Mouse (Mus musculus) neural tube, embryonic 10.5 days (tissue): ENCODE data around the gene Cdc42bpa.

Experiments
- DNase-seq: peaks from one replicate; pipeline ENCODE4 v3.0.0-alpha.2; 2017; ENCODE audit warnings: low spot score; ENCODE audit errors: extremely low spot score

The Cdc42bpa gene

GRCm38 (mm10) chr1:180191112-180191511, 230.8 kb downstream of the Cdc42bpa start:
- DNase-seq = no peak

- no peak for DNase-seq
Observed at GRCm38 (mm10) chr1:180191651-180192220, 231.5 kb downstream of the Cdc42bpa start.

- DNase-seq = no peak
Observed at GRCm38 (mm10) chr1:180192866-180193265, 232.6 kb downstream of the Cdc42bpa start.

GRCm38 (mm10) chr1:180193391-180193935, 233.2 kb downstream of the Cdc42bpa start:
- DNase-seq = no peak

DNA sequence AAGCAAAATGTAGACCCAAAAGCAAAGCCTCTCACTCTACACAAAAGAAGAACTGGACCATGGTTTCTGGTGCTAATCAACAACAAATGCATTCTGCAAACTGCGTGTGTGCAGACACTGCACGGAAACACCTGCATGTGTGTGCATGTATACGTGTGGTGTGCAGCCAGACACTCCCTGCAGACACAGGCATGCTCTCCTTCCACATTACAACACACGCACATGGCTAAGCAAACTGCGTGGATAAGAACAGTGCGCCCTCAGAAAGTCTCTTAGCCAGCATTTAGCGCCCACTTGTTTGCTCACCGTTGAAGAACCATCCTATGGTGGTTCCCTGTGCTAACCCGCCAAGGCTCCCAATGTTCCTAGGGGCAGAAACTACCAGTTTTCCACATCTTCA, 233.8 kb downstream of the Cdc42bpa start:
- no peak for DNase-seq

GRCm38 (mm10) chr1:180194781-180195471, 234.7 kb downstream of the Cdc42bpa start:
- peak; percentile 23 for DNase-seq

GRCm38 (mm10) chr1:180195703-180196381, 235.6 kb downstream of the Cdc42bpa start:
- peak; percentile 94 for DNase-seq

GRCm38 (mm10) chr1:180196508-180196907, 236.2 kb downstream of the Cdc42bpa start:
- DNase-seq = no peak

DNA sequence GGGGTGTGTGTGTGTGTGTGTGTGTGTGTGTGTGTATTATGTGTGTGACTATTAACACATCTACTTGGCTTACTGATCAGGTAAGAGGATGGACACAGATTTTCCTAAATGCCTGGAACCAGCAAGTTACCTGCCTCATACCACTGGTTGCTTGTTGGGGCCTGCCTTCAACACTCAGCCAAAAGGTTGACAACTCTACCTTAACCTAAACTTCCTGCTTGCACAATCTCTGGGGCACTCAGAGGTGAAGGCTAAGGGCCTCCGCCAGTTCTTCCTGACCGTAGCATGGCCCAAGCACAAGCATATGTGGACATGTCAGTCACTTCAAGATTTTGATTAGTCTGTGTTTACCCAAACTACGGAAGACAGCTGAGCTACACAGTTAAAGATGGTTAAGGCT, 237.7 kb downstream of the Cdc42bpa start:
- no peak for DNase-seq

- DNase-seq = no peak
Observed at GRCm38 (mm10) chr1:180198959-180199714, 238.9 kb downstream of the Cdc42bpa start, which contains the start of gene Coq8a. Coq8a (minus strand) TSS chr1:180199602.

GRCm38 (mm10) chr1:180199715-180200050, 239.4 kb downstream of the Cdc42bpa start:
- DNase-seq = no peak

DNA sequence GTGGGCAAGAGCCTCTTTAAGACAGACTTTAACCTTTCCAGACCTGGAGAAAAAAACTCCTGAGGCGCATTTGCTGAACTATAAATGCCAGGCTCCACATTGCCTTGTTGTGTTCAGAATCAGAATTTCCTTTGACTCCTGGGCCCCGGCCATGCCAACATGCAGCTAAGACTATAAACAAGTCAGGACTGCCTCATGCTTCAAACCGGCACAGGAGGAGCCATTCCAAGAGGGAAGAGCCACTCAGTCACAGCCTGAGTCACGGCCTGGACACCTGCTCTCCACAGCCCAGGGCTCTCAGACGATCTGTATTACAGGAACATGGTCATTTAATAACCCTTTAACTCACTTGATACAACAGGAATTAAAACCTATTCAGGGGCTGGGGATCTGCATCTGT, 240.4 kb downstream of the Cdc42bpa start:
- no peak for DNase-seq

- DNase-seq = no peak
Observed at GRCm38 (mm10) chr1:180208370-180208769, 248.1 kb downstream of the Cdc42bpa start.

DNA sequence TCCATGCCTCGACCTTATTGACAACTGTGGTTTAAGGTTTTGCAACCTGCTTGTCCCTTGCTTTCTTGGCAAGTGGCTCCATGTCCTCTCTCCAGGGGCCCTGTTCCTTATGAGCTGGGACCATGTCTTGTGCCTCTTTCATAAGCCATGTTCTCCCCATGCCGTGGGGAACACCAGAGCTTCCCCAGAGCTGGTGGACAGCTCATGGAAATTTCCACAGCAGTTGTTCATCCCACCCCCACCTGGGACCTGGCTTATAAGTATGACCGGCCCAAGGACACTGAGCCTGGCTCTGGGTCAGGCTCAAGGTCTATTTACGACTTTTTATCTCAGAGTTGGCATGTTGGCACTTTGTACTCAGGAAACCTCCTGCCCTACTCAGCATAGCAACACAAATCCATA, 249.8 kb downstream of the Cdc42bpa start:
- DNase-seq = no peak

DNA sequence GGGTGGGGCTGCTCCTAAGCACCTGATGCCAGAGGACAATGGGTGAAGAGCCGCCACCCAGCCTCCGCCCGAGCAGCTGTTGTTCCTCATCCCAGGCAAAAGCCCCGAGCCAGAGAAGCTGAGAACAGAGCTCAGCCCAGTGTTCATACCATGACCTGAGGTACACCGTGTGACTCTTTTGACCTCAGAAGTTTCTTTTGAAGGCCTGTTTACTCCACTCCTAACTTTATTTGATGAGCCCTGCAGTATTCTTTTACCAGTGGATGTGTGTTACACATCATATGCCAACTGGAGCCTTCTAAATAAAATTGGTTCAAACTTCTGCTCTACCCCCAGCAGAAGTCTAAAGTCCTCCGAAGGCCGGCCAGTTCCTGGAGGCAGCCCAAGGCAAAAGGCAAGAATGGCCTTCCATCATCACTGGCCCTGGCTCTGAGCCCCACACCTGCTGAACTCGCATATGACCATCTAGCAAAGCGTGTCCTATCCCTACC, 250.6 kb downstream of the Cdc42bpa start:
- no peak for DNase-seq

DNA sequence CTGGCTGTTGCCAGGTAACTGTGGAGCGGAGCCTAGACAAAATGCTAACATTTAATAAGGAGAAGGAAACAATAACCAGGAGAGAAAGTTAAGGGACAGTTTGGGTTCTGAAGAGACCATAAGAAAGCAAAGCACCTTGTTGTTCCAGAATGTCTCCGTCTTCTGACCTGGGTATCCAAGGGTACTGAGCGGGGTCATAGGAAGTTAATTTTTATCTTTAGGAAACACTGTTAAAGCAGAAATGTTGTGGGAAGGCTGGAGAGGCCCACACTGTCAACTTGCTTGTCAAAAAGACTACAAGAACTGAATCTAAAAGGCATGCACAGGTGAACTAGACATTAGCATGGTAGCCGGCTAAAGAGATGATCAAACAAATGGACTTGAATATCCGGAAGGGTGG, 252.6 kb downstream of the Cdc42bpa start:
- DNase-seq = no peak

- peak; percentile 63 for DNase-seq
Observed at GRCm38 (mm10) chr1:180215044-180215443, 254.8 kb downstream of the Cdc42bpa start.
